In genomic region chr6:137573897-137574296, GRCm38 (mm10) we compare ENCODE assay signal across 19 mouse cellular contexts.
"Had no signal": no experiment of that assay in that cellular context is flagged by ENCODE, and none has a peak within 500 bp of the region (broad histone marks: within the 10 kb centered on the region; RNA-seq: fewer than 3 reads in every experiment).

No protein-coding gene starts in this region.

- H3K4me3 ChIP-seq: kidney, embryonic 15.5 days; limb, embryonic 12.5 days; limb, embryonic 15.5 days; liver, embryonic 12.5 days; liver, embryonic 15.5 days; lung, embryonic 15.5 days; megakaryocyte, embryonic 14.5 days; midbrain, embryonic 10.5 days; midbrain, embryonic 13.5 days had no signal

- H3K27me3 ChIP-seq: kidney, embryonic 15.5 days; limb, embryonic 12.5 days; limb, embryonic 15.5 days; liver, embryonic 12.5 days; liver, embryonic 15.5 days; lung, embryonic 15.5 days; megakaryocyte, embryonic 14.5 days; midbrain, embryonic 13.5 days had no signal

- H3K27ac ChIP-seq: kidney, embryonic 15.5 days; limb, embryonic 12.5 days; limb, embryonic 15.5 days; liver, embryonic 12.5 days; liver, embryonic 15.5 days; lung, embryonic 15.5 days; midbrain, embryonic 10.5 days; midbrain, embryonic 13.5 days had no signal

- H3K4me1 ChIP-seq: midbrain, embryonic 13.5 days had no signal

- H3K36me3 ChIP-seq: kidney, embryonic 15.5 days; limb, embryonic 12.5 days; limb, embryonic 15.5 days; liver, embryonic 12.5 days; liver, embryonic 15.5 days; lung, embryonic 15.5 days; midbrain, embryonic 10.5 days; midbrain, embryonic 13.5 days had no signal

- H3K9me3 ChIP-seq: kidney, embryonic 15.5 days; limb, embryonic 12.5 days; limb, embryonic 15.5 days; liver, embryonic 12.5 days; liver, embryonic 15.5 days; lung, embryonic 15.5 days; megakaryocyte, embryonic 14.5 days; midbrain, embryonic 10.5 days; midbrain, embryonic 13.5 days had no signal

- DNase-seq: kidney, adult 11 months; kidney, adult 8-10 months; kidney, postnatal 10 days; kidney, postnatal 36 days; layer of hippocampus, postnatal 36 days; left cerebral cortex, postnatal 4 days; lung, postnatal 10 days; lung, postnatal 36 days; thymus, adult 18-20 months; thymus, postnatal 36 days had no signal
